Comparison of ENCODE assay signal across 24 mouse cellular contexts in genomic region chr10:77491585-77491984, GRCm38 (mm10).
"Had no signal": no experiment of that assay in that cellular context is flagged by ENCODE, and none has a peak within 500 bp of the region (broad histone marks: within the 10 kb centered on the region; RNA-seq: fewer than 3 reads in every experiment).

No protein-coding gene starts in this region.

- H3K4me3 ChIP-seq: intestine, embryonic 15.5 days; kidney, embryonic 15.5 days; limb, embryonic 12.5 days; limb, embryonic 15.5 days; midbrain, embryonic 12.5 days; midbrain, embryonic 15.5 days; myocyte; neural tube, embryonic 13.5 days; stomach, embryonic 15.5 days had no signal

- H3K27me3 ChIP-seq: intestine, embryonic 15.5 days; kidney, embryonic 15.5 days; limb, embryonic 12.5 days; limb, embryonic 15.5 days; midbrain, embryonic 12.5 days; midbrain, embryonic 15.5 days; neural tube, embryonic 13.5 days; stomach, embryonic 15.5 days had no signal

- DNase-seq: kidney, adult 11 months; kidney, adult 8-10 months; kidney, postnatal 10 days; kidney, postnatal 36 days; layer of hippocampus, adult 9-11 months; left cerebral cortex, postnatal 4 days; liver, postnatal 0 days; lung, embryonic 14.5 days; lung, postnatal 14 days; lung, postnatal 4 days; retina, postnatal 1 day; thymus, adult 18-20 months; thymus, postnatal 4 days had no signal

- ATAC-seq: intestine, embryonic 15.5 days; liver, postnatal 0 days; midbrain, embryonic 15.5 days had no signal

- H3K9me3 ChIP-seq: intestine, embryonic 15.5 days; limb, embryonic 12.5 days; limb, embryonic 15.5 days; midbrain, embryonic 12.5 days; midbrain, embryonic 15.5 days; neural tube, embryonic 13.5 days; stomach, embryonic 15.5 days had no signal

- H3K27ac ChIP-seq: intestine, embryonic 15.5 days; kidney, embryonic 15.5 days; limb, embryonic 12.5 days; limb, embryonic 15.5 days; liver, embryonic 14.5 days; midbrain, embryonic 12.5 days; midbrain, embryonic 15.5 days; neural tube, embryonic 13.5 days; stomach, embryonic 15.5 days had no signal

- H3K9ac ChIP-seq: intestine, embryonic 15.5 days; kidney, embryonic 15.5 days; limb, embryonic 12.5 days; limb, embryonic 15.5 days; liver, embryonic 14.5 days; liver, postnatal 0 days; lung, embryonic 14.5 days; midbrain, embryonic 12.5 days; midbrain, embryonic 15.5 days; neural tube, embryonic 13.5 days; stomach, embryonic 15.5 days had no signal

- H3K4me2 ChIP-seq: intestine, embryonic 15.5 days; kidney, embryonic 15.5 days; limb, embryonic 12.5 days; limb, embryonic 15.5 days; liver, embryonic 11.5 days; lung, embryonic 14.5 days; midbrain, embryonic 12.5 days; midbrain, embryonic 15.5 days; neural tube, embryonic 13.5 days; stomach, embryonic 15.5 days had no signal

- H3K4me1 ChIP-seq: intestine, embryonic 15.5 days; kidney, embryonic 15.5 days; limb, embryonic 12.5 days; limb, embryonic 15.5 days; midbrain, embryonic 12.5 days; midbrain, embryonic 15.5 days; neural tube, embryonic 13.5 days; stomach, embryonic 15.5 days had no signal
